Mouse (Mus musculus): ENCODE measurements around the gene Ap1ar.

The Ap1ar gene

DNA sequence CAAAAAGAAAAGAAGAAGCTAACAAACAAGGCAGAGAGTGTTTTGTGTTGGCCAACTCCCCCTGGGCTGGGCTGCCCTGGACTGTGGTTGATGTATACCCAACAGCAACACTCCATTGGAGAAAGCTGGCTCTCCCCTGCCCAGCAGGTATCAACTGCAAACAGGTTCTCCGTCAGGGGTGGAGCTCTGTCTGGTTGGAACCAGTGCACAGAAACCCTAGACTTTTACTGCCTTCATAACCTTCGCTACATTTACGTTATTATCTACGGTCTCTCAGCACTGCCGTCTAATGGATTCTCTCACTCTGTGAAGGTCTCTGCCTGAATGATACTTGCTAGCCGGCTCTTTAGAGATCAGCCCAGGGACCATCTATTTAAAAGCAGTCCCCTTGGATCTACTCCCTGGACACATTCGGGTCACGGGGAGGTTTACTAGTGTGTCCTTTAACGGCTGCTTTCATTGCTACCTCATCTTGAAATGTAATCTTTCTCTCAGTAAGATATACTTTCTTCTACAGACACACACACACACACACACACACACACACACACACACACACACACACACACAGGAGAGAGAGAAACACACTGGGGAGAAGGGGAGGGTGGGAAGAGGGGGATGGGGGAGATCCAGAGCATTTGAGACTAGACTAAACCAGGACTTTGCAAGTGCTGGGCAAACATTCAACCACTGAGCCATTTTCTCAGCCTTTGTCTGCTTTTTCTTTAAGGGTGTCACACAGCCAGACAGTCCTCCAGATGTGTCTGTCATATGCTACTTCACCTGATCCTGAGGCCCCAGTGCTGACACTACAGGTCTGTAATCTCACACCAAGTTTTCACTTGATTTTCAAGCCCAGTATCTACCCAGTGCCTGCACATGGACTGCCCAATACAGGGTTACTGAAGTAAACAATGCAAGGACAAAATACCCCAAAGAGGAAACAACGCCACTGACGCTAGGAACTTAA is 18.3 kb downstream of the Ap1ar start:
- POLR2A ChIA-PET: interaction anchor here (0.6 to 2.6 kb wide), 9 partner anchors 12 to 106 kb away, joined by 3 to 9 read pairs (median 4); no protein-coding TSS in a partner anchor
- CTCF ChIA-PET: interaction anchor here in 1 of 4 experiments (0.7 to 1.1 kb wide), 2 partner anchors 14 to 77 kb away, joined by 3 read pairs; no protein-coding TSS in a partner anchor

DNA sequence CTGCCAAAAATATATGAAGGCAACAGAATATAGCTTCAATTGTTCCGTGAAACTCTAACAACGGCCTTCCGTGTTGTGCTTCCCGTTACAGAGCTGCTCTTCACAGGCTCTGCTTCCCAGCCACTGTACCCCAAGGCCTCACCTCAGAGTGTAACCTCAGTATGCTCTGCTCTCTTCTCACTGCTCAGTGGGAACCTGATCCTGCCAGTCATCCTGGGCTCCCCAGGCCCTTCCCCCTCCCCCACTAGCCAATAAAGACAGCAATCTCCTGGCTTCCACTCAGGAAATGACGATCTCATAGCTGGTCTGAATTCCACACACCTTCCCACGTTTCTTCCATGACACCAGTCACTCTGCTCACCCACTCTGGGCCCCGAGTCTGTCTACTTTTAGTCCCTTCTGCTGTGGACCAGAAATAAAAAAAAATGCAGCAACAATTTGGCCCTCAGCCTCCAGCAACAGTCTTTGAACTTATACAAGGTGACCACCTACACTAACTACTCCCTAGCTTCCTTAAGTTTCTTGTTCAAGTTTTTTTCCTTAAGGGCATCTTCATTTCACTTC is 20.1 kb downstream of the Ap1ar start:
- CTCF ChIA-PET: no interaction called here
- POLR2A ChIA-PET: interaction anchor here in 1 of 4 experiments (1.3 to 2.6 kb wide), 3 partner anchors 15 to 51 kb away, joined by 3 to 9 read pairs (median 5); no protein-coding TSS in a partner anchor

DNA sequence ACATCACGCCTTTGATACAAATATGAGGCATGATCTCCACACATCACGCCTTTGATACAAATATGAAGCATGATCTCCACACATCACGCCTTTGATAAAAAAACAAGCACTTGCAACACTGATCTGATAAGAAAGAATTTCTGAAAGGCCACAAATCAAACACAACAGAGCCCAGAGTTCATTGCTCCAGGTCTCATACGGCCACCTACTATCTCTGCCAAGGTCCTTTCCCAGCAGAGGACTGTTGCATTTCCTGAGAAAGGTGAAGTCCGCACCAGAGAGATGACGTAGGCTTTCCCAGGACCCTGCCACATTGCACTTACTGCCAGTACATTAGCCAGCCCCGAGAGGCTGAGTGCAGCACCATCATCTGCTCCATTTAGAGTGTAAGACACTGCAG is 28.2 kb downstream of the Ap1ar start:
- CTCF ChIA-PET: no interaction called here

DNA sequence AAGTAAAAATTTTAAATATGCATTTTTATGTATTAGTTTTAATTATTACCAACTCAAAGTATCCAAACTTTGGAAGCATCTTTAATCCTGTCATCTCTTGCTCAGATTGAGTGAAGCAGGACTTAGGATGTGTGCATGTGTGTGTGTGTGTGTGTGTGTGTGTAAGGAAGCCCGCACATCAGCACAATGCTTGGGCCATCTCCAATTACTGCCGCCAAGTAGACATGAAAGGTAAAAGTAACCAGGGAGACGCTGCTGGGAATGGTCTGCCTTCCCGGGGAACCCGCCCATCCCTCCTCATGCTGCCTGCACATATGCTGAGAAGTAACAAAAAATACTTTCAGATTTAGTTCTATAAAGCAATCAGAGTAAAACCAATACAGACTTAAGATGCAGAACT is 29.5 kb downstream of the Ap1ar start:
- CTCF ChIA-PET: no interaction called here
- POLR2A ChIA-PET: no interaction called here

More for the DNA sequence above, 28.2 kb downstream of the Ap1ar start:
- POLR2A ChIA-PET: interaction anchor here in 1 of 4 experiments (0.6 kb wide), 1 partner anchor 11 kb away, joined by 3 read pairs; no protein-coding TSS in a partner anchor

DNA sequence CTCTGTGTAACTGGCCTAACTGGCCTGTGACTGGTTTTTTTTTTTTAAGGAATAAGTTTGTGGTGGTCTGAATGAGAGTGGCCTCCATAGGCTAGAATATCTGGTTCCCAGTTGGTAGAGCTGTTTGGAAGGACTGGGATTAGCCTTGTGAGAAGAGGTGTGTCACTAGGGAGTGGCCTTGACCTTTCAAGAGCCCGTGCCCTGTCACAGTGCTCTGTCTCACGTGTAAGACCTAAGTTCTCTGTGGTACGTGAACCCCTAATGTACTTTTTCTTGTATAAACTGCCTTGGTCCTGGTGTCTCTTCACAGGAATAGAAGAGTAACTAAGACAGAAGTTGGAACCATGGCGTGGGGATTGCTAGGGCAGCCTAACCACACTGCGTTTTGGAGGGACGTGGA is 31.3 kb downstream of the Ap1ar start:
- ChIA-PET CTCF (no interaction called here), POLR2A (interaction anchor here in 1 of 4 experiments (0.8 to 1.5 kb wide), 2 partner anchors 13 to 19 kb away, joined by 3 to 4 read pairs; no protein-coding TSS in a partner anchor)

DNA sequence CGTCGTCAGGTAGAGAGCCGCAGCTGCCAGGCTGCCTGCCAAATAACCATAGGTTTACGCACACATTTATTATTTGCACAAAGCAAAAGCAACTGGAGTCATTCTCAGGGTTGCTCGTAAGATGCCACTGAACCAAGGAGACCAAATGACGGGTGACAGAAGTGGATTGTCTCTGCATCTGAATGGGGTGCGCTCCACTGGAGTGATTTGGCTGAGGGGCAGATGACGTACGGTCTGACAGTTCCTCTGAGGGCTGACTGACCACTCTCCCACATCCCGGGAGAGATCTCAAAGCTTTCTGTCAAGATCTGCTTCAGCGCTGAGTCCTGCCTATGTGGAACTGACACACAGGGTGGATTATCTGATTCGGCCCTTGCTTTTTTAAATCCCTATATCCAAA is 32.3 kb downstream of the Ap1ar start:
- ChIA-PET POLR2A (interaction anchor here in 2 of 4 experiments (0.7 to 0.8 kb wide), 2 partner anchors 20 to 59 kb away, joined by 3 read pairs; no protein-coding TSS in a partner anchor), CTCF (no interaction called here)

DNA sequence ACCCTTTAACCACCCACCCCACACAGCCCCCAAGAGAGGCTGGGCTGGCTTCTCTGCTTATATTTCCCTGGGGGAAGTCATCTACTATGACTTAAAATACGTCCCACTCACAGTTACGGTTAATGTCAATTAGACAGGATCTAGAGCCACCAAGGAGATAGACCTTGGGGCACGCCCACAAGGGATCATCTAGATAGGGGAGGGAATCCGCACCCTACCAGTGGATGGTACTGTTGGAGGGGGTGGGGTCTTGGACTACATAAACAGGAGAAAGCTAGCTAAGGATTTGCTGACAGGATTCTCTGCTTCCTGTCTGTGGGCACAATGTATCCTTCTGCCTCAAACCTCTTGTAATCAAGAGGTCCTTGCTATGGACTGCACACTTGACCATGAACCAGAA is 32.9 kb downstream of the Ap1ar start:
- ChIA-PET CTCF (no interaction called here), POLR2A (interaction anchor here in 1 of 4 experiments (0.7 kb wide), 1 partner anchor 60 kb away, joined by 3 read pairs; no protein-coding TSS in a partner anchor)

DNA sequence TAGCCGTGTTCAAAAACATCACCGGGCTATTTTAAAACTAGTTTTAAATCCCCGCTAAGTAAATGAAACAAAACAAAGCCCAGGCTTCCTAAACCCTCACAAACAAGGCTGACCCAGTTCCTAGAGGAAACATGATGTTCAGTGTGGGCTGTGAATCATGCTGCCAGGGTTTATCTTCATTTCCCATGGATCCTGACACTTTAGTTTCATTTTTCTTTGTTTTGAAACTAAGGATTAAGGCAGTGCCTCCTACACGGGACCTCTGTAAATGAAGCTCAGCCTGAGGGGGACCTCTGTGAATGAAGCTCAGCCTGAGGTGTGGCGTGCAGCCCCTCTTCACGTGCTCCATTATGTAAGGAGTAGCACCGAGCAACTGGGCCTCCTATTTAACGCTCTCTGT is 34.5 kb downstream of the Ap1ar start:
- ChIA-PET CTCF (no interaction called here), POLR2A (no interaction called here)

DNA sequence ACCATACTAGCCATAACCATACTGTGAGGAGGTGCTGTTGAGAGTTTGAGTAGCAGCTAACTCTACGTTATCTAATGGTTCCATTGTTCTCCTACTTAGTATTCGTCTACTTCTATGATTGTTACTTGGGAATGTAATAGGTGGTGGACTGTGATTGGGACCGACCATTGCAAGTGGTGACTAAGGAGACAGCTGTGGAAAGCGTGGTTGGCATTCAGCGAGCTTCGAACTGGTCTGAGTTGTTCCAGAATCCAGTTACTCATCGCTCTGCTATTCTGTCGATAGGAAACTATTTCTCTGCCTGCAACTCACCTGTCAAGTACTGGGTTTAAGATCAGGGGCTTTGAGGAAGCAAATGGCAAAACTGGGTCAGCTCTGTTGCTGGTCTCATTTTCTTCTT is 36.2 kb downstream of the Ap1ar start:
- POLR2A ChIA-PET: interaction anchor here in 1 of 4 experiments (1.7 kb wide), 1 partner anchor 11 kb away, joined by 4 read pairs; no protein-coding TSS in a partner anchor
- CTCF ChIA-PET: no interaction called here

DNA sequence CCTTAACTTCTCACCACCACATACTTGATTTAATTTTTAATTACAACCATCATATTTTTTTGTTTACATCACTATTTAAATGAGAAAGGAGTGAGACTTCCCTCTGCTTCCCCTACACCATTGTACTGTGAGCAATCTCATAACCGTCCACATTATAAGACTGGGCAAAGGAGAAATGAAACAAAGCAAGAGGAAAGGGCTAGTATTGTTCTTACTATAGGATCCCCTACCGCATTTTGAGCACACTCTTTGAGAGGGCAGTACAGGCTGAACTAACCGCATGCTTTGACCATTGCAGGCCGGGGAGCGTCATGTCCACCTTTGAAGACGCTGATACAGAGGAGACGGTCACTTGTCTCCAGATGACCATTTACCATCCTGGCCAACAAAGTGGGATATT is 41.1 kb downstream of the Ap1ar start:
- ChIA-PET CTCF (interaction anchor here in 2 of 4 experiments (0.6 to 1.1 kb wide), 3 partner anchors 16 to 187 kb away, joined by 3 read pairs; partner anchors contain the start of gene Alpk1 (in 1 of the 2)), POLR2A (no interaction called here)

DNA sequence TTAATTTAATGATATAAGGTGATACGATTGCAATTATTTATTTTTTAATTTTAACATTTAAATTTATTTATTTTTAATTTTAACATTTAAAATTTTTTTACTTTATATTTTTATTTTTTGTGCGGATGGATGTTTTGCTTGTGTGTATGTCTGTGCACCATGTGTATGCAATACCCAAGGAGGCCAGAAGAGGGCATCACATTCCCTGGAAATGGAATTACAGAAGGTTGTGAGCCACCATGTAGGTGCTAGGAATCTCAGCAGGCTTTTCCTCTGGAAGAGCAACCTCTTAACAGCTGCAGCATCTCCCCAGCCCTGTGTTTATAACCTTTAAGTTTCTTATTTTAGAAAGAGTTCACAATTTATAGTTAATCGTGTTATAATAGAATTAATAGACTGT is 41.6 kb downstream of the Ap1ar start:
- ChIA-PET CTCF (interaction anchor here in 2 of 4 experiments (0.6 to 1.1 kb wide), 3 partner anchors 16 to 187 kb away, joined by 3 read pairs; partner anchors contain the start of gene Alpk1 (in 1 of the 2)), POLR2A (no interaction called here)

DNA sequence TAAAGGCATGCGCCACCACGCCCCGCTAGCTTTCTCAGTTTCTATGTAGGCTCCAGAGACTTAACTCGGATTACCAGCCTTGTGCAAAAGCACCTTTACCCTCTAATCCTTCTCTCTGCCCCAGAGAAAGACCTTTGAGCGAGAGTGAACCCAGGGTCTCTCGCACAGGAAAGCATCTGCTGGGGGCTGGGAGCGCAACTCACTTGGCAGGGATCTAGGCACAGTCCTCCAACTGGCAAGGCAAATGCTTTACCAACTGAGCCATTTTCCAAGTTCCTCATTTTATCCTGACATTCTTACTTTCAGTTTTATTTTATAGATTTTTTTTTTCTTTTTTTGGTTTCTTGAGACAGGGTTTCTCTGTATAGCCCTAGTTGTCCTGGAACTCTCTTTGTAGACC is 44.3 kb downstream of the Ap1ar start:
- POLR2A ChIA-PET: no interaction called here
- CTCF ChIA-PET: interaction anchor here in 1 of 4 experiments (1.1 kb wide), 1 partner anchor 29 kb away, joined by 3 read pairs; no protein-coding TSS in a partner anchor

DNA sequence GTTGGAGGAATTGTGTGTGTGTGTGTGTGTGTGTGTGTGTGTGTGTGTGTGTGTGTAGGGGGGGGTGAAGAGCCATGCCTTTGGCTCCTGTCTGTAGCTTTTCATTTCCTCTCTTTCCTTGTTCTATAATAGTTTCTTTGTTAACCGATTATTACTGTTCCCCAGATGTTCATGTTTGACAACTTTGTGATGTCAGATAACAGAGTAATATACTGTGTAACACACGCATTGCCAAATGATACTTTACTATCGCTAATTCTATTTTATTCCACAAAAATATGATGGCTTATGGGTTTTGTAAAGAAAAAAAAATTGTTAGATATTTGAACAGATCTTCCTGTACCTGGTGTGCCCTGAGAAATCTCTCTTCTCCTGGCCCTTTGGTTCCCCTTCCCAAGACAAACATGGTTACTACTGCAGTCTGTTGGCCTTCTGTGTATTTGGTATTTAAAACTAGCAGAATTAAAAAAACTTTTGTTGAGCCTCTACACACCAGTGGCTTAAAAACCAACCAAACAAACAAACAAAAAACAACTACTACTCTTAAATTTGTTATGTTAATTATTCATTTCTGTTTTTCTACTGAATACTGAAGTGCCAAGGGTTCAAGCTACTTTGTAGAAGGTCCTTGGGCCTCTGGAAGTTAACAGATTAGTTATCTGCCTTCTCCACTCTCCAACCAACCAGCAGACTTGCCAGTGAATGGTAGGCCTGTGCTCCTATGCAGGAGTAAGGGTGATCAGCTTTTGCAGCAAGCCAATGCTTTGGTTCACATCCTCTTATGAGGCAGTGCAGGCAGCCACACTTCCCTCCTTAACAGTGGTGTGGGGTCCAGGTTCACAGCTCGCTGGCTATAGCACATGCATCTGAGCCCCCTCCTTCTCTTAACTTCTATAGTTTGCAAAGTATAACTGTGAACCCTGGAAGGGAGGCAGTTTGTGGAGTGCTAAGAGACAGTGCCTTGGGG is 45.4 kb downstream of the Ap1ar start:
- CTCF ChIA-PET: interaction anchor here in 2 of 4 experiments (0.7 to 1.1 kb wide), 3 partner anchors 28 to 158 kb away, joined by 3 read pairs; no protein-coding TSS in a partner anchor
- POLR2A ChIA-PET: interaction anchor here in 1 of 4 experiments (1.6 kb wide), 1 partner anchor 158 kb away, joined by 5 read pairs; the partner anchor contains the start of gene Neurog2

DNA sequence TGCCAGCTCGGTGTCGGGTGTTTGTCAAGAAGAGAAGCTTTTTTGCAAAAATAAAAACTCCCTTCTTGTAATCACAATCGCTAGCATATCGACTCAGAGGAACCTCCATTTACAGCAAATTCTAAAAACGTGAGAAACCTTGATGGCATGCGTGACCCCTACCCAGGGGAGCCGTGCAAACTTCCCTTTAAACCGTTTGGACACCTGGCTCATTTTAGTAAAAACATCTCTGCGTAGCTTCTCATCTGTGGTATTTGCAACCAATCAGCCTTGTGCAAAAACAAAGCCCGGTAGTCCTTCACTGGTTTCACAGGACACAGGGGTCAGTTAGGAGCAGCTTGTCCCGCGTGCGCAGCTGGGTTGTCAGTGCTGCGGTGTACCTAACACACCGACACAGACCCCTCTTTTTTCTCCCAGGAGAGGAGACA is 46.3 kb downstream of the Ap1ar start:
- POLR2A ChIA-PET: interaction anchor here in 2 of 4 experiments (0.5 to 1.6 kb wide), 5 partner anchors 10 to 163 kb away, joined by 3 to 5 read pairs (median 4); partner anchors contain the start of gene Neurog2 (in 1 of the 2)

DNA sequence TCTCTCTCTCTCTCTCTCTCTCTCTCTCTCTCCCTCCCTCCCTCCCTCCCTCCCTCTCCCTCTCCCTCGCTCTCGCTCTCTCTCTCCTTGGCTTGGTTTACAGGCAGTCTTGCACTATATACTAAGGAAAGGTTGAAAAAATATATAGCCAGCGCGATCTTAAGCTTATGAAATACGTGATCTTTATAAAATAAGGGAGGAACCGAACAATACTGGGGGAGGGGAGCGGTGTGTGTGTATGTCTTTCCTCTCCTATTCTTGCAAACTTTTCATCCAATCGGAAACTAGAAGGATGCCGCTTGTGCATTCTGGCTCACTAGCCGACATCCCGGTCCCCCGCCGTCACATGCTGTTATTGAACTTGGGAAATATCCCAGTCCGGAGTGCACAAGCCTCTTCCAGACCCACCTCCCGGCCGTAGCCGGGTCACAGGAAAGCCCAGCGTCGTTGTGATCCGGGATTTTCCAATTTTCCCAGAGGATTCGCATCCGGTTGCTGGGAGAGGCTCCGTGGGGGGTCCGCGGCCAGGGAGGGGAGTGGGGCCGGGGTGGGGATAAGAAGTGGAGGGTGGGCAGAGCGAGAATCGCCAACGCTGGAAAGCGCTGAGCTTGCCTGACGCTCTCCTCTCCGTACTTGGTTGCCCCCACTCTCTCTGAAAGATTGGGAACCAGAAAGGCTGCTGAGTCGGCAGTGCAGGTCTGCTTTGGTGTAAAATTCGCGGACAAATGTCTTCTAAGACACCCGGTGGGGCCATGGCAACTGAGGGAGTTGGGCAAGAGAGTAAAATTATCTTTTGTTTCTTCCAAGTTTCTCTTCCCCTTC is 46.9 kb downstream of the Ap1ar start:
- CTCF ChIA-PET: interaction anchor here (0.6 to 2.3 kb wide), 5 partner anchors 10 to 890 kb away, joined by 3 to 8 read pairs (median 3); partner anchors contain the start of genes Alpk1 (in 1 of the 4) and Neurog2 (in 1 of the 4)
- POLR2A ChIA-PET: interaction anchor here in 1 of 4 experiments (0.9 to 1.6 kb wide), 4 partner anchors 10 to 163 kb away, joined by 3 to 5 read pairs (median 4); partner anchors contain the start of gene Neurog2

More for the DNA sequence above, 46.3 kb downstream of the Ap1ar start:
- CTCF ChIA-PET: interaction anchor here in 3 of 4 experiments (0.6 to 2.3 kb wide), 4 partner anchors 11 to 157 kb away, joined by 3 to 8 read pairs (median 4); partner anchors contain the start of genes Alpk1 (in 1 of the 3) and Neurog2 (in 1 of the 3)

DNA sequence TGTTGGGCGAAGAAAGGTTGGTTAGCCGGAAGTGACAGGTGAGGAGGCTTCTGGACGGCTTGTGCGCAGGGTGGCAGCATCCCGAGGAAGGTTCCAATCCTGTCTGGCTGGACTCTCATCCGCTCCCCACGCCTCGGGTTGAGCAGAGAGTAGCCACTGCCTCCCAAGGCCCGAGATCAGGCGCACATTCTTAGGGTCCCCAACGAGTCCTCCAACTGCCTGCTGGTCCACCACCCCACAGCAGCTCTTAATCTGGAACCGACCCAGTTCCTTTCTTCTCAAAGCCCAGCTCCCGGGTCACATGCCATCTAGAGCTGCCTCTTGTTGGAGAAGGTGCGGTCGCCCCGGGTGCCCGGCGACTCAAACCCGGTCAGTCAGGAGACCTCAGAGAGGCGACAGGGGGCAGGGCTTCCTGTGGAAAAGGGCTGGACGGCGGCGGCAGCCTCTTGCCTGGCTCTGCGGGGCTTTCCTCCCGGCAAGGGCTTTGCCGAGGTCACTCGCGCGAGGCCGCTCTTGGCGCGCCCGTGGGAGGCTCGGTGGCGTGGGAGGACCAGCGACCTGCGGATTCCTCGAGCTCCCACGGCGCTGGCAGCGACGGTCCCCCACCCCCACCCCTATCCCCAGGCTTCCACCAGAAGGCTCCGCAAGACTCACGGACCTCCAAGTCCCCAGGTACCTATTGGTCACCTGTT is 47.7 kb downstream of the Ap1ar start, which contains the start of gene Tifa:
TSS of gene Tifa (plus strand) at position 306 of the 692 bp plus-strand sequence.
- POLR2A ChIA-PET: interaction anchor here in 1 of 4 experiments (0.8 to 1.4 kb wide), 2 partner anchors 11 to 71 kb away, joined by 4 read pairs; no protein-coding TSS in a partner anchor

More for the DNA sequence above, 47.7 kb downstream of the Ap1ar start, which contains the start of gene Tifa:
- CTCF ChIA-PET: interaction anchor here (0.6 to 2.3 kb wide), 6 partner anchors 10 to 889 kb away, joined by 3 to 8 read pairs (median 4); partner anchors contain the start of genes Alpk1 (in 1 of the 4) and Neurog2 (in 1 of the 4)
